Mouse (Mus musculus) lung, postnatal 0 days (tissue): ENCODE measurements at regions not wholly inside any gene's neighbourhood (a gene's known extent, or its start where the extent isn't known, plus 50 kb on each side); places are given as distances from the start of the nearest gene placed in this dataset.

Source experiments
- CTCF ChIP-seq: IDR thresholded peaks from 2 replicates; pipeline ENCODE4 v1.5.1; 2016; ENCODE audit warnings: antibody characterized with exemption, mild to moderate bottlenecking
- EP300 ChIP-seq: IDR thresholded peaks from 2 replicates; pipeline ENCODE4 v1.6.1; 2016; ENCODE audit warnings: antibody characterized with exemption, mild to moderate bottlenecking, control low read depth

DNA sequence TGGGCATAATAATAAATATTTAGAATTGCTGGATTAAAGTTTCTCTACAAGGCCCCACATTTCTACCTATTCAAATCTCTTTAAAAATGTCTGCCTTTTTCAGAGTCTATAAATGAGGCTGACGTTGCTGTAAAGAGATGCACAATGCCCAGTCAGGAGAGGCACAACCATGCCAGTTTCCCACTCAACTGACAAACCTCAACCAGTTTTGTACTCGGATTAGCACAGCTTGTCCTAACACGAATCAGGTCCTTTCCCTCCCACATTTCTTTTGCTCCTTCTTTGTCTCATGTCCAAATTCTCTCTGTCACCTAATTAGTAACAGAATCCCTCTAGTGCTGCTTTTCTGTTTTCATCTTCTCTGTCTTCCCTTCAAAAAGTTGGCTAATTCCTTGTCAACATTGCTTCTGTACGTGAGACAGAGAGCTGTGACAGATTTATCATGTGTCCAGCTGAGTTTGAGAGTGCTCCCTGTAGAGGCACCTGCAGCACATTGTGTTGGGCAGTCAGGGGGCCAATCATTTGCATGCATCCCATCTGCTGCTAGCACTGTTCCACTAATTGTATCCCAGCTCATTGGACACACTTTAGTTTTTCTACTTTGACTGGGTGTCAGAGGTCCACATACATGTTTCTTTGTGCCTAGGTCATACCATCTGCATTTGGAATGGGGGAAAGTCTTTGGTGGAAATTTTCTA is 504.5 kb upstream of the Gpc5 start:
- no peak for TF ChIP-seq EP300
- no peak for TF ChIP-seq CTCF
